ENCODE assay signal across 9 mouse cellular contexts in the genomic region with DNA sequence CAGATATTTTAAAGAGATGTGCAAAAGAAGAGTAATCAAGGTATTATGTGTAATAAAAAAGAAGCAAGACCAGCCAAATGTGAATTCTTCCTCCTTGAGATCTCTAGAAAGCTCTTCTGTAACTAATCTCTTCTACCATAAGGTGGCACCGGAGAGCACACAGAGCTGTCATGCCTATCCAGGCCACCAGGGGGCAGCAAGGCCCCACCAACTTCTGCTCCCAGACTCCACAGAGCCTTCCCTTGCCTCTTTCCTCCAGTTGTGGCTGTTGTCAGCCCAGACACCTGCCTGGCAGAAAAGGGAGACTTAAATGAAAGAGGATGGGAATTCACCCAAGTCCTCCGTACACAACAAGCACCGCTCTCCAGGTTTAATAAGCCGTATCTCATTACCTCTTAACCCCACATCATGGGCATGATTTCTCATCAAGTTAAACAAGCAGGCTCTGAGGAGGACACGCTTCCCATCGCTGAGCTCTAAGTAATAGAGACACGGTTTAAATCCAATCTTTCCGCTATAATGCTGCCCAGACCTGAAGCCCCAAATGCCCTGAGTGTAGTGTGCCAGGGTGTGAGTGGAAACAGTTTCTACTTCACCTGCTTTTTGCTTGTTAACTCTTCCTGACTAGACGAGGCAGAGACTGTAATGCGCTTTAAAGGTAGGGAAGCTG. TPM values are rescaled to one million over a fixed set of nuclear protein-coding genes. Genes with fewer than 3 reads are reported as not detected.
DNase-seq lines count a peak whose midpoint lies in the region; ATAC-seq and TF ChIP-seq lines count a peak whose summit lies in the region.
"Had no signal": no experiment of that assay in that cellular context is flagged by ENCODE, and none has a peak within 500 bp of the region (broad histone marks: within the 10 kb centered on the region; RNA-seq: fewer than 3 reads in every experiment).

No protein-coding gene starts in this region.

- TF ChIP-seq CTCF in kidney, postnatal 0 days (IDR thresholded peaks at IDR 0.05; ENCODE audit: low read depth): peak; percentile 100
- peak; percentile 99 for TF ChIP-seq CTCF in olfactory bulb, adult 2 months (IDR thresholded peaks at IDR 0.05; ENCODE audit: insufficient read depth, low read depth, low read length)
- TF ChIP-seq CTCF in thymus, adult 2 months (IDR thresholded peaks at IDR 0.05; ENCODE audit: borderline replicate concordance, control insufficient read depth, extremely low read depth, insufficient read depth, low read length, poor library complexity): peak; percentile 93

- H3K4me3 ChIP-seq in kidney, postnatal 0 days (replicated peaks; ENCODE audit: low read depth, low read length): no peak overlapping the region
- no peak overlapping the region for H3K4me3 ChIP-seq in liver, embryonic 11.5 days (ENCODE audit: low read depth, low read length)
- H3K4me3 ChIP-seq in olfactory bulb, adult 2 months (ENCODE audit: insufficient read depth, low read depth, low read length): no peak overlapping the region
- H3K4me3 ChIP-seq in thymus, adult 2 months (ENCODE audit: control insufficient read depth, insufficient read depth, low read length): no peak overlapping the region

- peak; percentile 54 to 60 for DNase-seq in urinary bladder, adult 18-20 months (ENCODE audit: low spot score in 2 of 2)
- DNase-seq in urinary bladder, postnatal 10 days (ENCODE audit: low spot score): no peak
- peak; percentile 47 for DNase-seq in cerebellum, adult 9-11 months
- DNase-seq in frontal cortex, postnatal 36 days (ENCODE audit: low spot score in 2 of 2): peak; percentile 85 to 88
- DNase-seq in kidney, postnatal 0 days (ENCODE audit: low spot score): peak; percentile 78
- DNase-seq in liver, embryonic 11.5 days (ENCODE audit: low spot score): peak; percentile 49
- DNase-seq in thymus, adult 2 months: peak; percentile 53

- no peak overlapping the region for H3K27ac ChIP-seq in kidney, postnatal 0 days
- H3K27ac ChIP-seq in liver, embryonic 11.5 days (ENCODE audit: low read depth, low read length): no peak overlapping the region
- H3K27ac ChIP-seq in olfactory bulb, adult 2 months (ENCODE audit: insufficient read depth, low read depth, low read length): no peak overlapping the region
- no peak overlapping the region for H3K27ac ChIP-seq in thymus, adult 2 months (ENCODE audit: control insufficient read depth, insufficient read depth, low read length)

- no peak overlapping the region for H3K4me2 ChIP-seq in kidney, postnatal 0 days (ENCODE audit: low read length)
- no peak overlapping the region for H3K4me2 ChIP-seq in liver, embryonic 11.5 days

- no peak for ATAC-seq in kidney, postnatal 0 days (replicated peaks; ENCODE audit: low FRiP score, low read depth)
- ATAC-seq in liver, embryonic 11.5 days (replicated peaks; ENCODE audit: low FRiP score): no peak

- no peak overlapping the region for H3K9ac ChIP-seq in kidney, postnatal 0 days (ENCODE audit: low read depth, low read length)
- no peak overlapping the region for H3K9ac ChIP-seq in liver, embryonic 11.5 days (ENCODE audit: low read depth, low read length)

- H3K36me3 ChIP-seq in kidney, postnatal 0 days (ENCODE audit: insufficient read depth, low read length): no peaks in the 10 kb centered on the region
- H3K36me3 ChIP-seq in liver, embryonic 11.5 days (ENCODE audit: control insufficient read depth, insufficient read depth, low read length): no peaks in the 10 kb centered on the region
- no peaks in the 10 kb centered on the region for H3K36me3 ChIP-seq in thymus, adult 2 months (ENCODE audit: control insufficient read depth, insufficient read depth, low read length)

- TF ChIP-seq POLR2A in olfactory bulb, adult 2 months (IDR thresholded peaks at IDR 0.05; ENCODE audit: insufficient read depth, low read depth, low read length): no peak
- TF ChIP-seq POLR2A in thymus, adult 2 months (IDR thresholded peaks at IDR 0.05; ENCODE audit: control insufficient read depth, extremely low read depth, insufficient read depth, low read length, poor library complexity): no peak

- no peaks in the 10 kb centered on the region for H3K27me3 ChIP-seq in kidney, postnatal 0 days (ENCODE audit: insufficient read depth, low read length)
- H3K27me3 ChIP-seq in liver, embryonic 11.5 days (replicated peaks; ENCODE audit: control insufficient read depth, insufficient read depth, low read length): no peaks in the 10 kb centered on the region
- H3K27me3 ChIP-seq in thymus, adult 2 months (ENCODE audit: control insufficient read depth, insufficient read depth, low read length): no peaks in the 10 kb centered on the region

- no peaks in the 10 kb centered on the region for H3K4me1 ChIP-seq in kidney, postnatal 0 days (replicated peaks; ENCODE audit: insufficient read depth, low read length)
- H3K4me1 ChIP-seq in liver, embryonic 11.5 days (replicated peaks; ENCODE audit: control insufficient read depth, insufficient read depth, low read length): no peaks in the 10 kb centered on the region
- no peaks in the 10 kb centered on the region for H3K4me1 ChIP-seq in olfactory bulb, adult 2 months (ENCODE audit: control insufficient read depth, insufficient read depth, low read length)
- H3K4me1 ChIP-seq in thymus, adult 2 months (replicated peaks; ENCODE audit: control insufficient read depth, insufficient read depth, low read length): no peaks in the 10 kb centered on the region

- WGBS in kidney, postnatal 0 days: 53% methylated on average over 10 of the region's 10 CpGs
- WGBS in liver, embryonic 11.5 days: 64% methylated on average over 10 of the region's 10 CpGs
- WGBS in olfactory bulb, adult 2 months: 61% methylated on average over 10 of the region's 10 CpGs
- 76% methylated on average over 10 of the region's 10 CpGs for WGBS in thymus, adult 2 months

- H3K9me3 ChIP-seq in kidney, postnatal 0 days (replicated peaks; ENCODE audit: low read length): no peaks in the 10 kb centered on the region
- no peaks in the 10 kb centered on the region for H3K9me3 ChIP-seq in liver, embryonic 11.5 days (ENCODE audit: control insufficient read depth, low read length)

RNA-seq across cellular contexts. Expression of a gene that starts 28.1 kb away (rescaled TPM):
- polyA plus RNA-seq in kidney, postnatal 0 days (2015; fragmentation: Nextera tagmentation; extraction: Ambion mirVana): 2.6 and 2.9 TPM in 2 replicates
- polyA plus RNA-seq in liver, embryonic 11.5 days (2014; fragmentation: Nextera tagmentation; extraction: Ambion mirVana): 0.18 and 0.27 TPM in 2 replicates
- not detected in 2 replicates for polyA plus RNA-seq in olfactory bulb, adult 2 months (2012; ENCODE audit: insufficient read depth, insufficient read length, low replicate concordance, missing spikeins)
- polyA plus RNA-seq in thymus, adult 2 months (2012; rRNA removed): 0.08 and 0.10 TPM in 2 replicates
- polyA plus RNA-seq: heart, embryonic 14.5 days had no signal

RNA-seq across cellular contexts. Expression of a gene that starts 39.1 kb away (rescaled TPM):
- 2.1 and 2.4 TPM in 2 replicates for polyA plus RNA-seq in kidney, postnatal 0 days (2015; fragmentation: Nextera tagmentation; extraction: Ambion mirVana)
- 1.4 and 1.8 TPM in 2 replicates for polyA plus RNA-seq in liver, embryonic 11.5 days (2014; fragmentation: Nextera tagmentation; extraction: Ambion mirVana)
- polyA plus RNA-seq in olfactory bulb, adult 2 months (2012; ENCODE audit: insufficient read depth, insufficient read length, low replicate concordance, missing spikeins): not detected in 2 replicates
- 3.7 and 4.3 TPM in 2 replicates for polyA plus RNA-seq in thymus, adult 2 months (2012; rRNA removed)

RNA-seq across cellular contexts. Expression of a gene that starts 42.1 kb away (rescaled TPM):
- not detected in 2 replicates for polyA plus RNA-seq in kidney, postnatal 0 days (2015; fragmentation: Nextera tagmentation; extraction: Ambion mirVana)
- polyA plus RNA-seq in liver, embryonic 11.5 days (2014; fragmentation: Nextera tagmentation; extraction: Ambion mirVana): not detected in 2 replicates
- not detected in 2 replicates for polyA plus RNA-seq in olfactory bulb, adult 2 months (2012; ENCODE audit: insufficient read depth, insufficient read length, low replicate concordance, missing spikeins)
- not detected in 2 replicates for polyA plus RNA-seq in thymus, adult 2 months (2012; rRNA removed)
- polyA plus RNA-seq: heart, embryonic 14.5 days had no signal

RNA-seq across cellular contexts. Expression of a gene that starts 49.2 kb away (rescaled TPM):
- polyA plus RNA-seq in kidney, postnatal 0 days (2015; fragmentation: Nextera tagmentation; extraction: Ambion mirVana): 1.3 and 2.9 TPM in 2 replicates
- polyA plus RNA-seq in liver, embryonic 11.5 days (2014; fragmentation: Nextera tagmentation; extraction: Ambion mirVana): 0.36 and 0.39 TPM in 2 replicates
- not detected in 2 replicates for polyA plus RNA-seq in olfactory bulb, adult 2 months (2012; ENCODE audit: insufficient read depth, insufficient read length, low replicate concordance, missing spikeins)
- 0.59 and 0.81 TPM in 2 replicates for polyA plus RNA-seq in thymus, adult 2 months (2012; rRNA removed)
